Mouse (Mus musculus) intestine, embryonic 14.5 days (tissue): ENCODE data around the gene B3gat1. TPM values are rescaled to one million over a fixed set of nuclear protein-coding genes. Genes with fewer than 3 reads are reported as not detected.

Experiments used
- ATAC-seq: fragments of 200-750 bp; cut with Nextera tagmentation; replicated peaks from 2 replicates; pipeline ENCODE4 v1.8.0; 2017; ENCODE audit warnings: low read depth, moderate number of reproducible peaks, moderate TSS enrichment, moderate library complexity; ENCODE audit not compliant: low FRiP score, low TSS enrichment
- DNase-seq: peaks from one replicate; pipeline ENCODE4 v3.0.0-alpha.2; 2018; ENCODE audit warnings: low spot score
- H3K27ac ChIP-seq: fragments of 300-500 bp; sonication (generic); 2 replicates; pipeline ENCODE4 v1.5.1; 2014; ENCODE audit warnings: low read depth, mild to moderate bottlenecking, control low read depth
- H3K27me3 ChIP-seq: fragments of 300-500 bp; sonication (generic); replicated peaks from 2 replicates; pipeline ENCODE4 v1.6.1; 2014; ENCODE audit warnings: low read length, control low read depth; ENCODE audit not compliant: control insufficient read depth, insufficient read depth
- H3K36me3 ChIP-seq: fragments of 300-500 bp; sonication (generic); 2 replicates; pipeline ENCODE4 v1.6.1; 2014; ENCODE audit warnings: low read length, control low read depth; ENCODE audit not compliant: control insufficient read depth, insufficient read depth
- H3K4me1 ChIP-seq: fragments of 300-500 bp; sonication (generic); replicated peaks from 2 replicates; pipeline ENCODE4 v1.6.1; 2014; ENCODE audit warnings: low read length, control low read depth, mixed read lengths; ENCODE audit not compliant: control insufficient read depth, insufficient read depth
- H3K4me2 ChIP-seq: fragments of 300-500 bp; sonication (generic); 2 replicates; pipeline ENCODE4 v1.6.1; 2014; ENCODE audit warnings: low read length
- H3K4me3 ChIP-seq: fragments of 300-500 bp; sonication (generic); 2 replicates; pipeline ENCODE4 v1.5.1; 2014; ENCODE audit warnings: low read depth, low read length, control low read depth, mixed read lengths
- H3K9ac ChIP-seq: fragments of 300-500 bp; sonication (generic); 2 replicates; pipeline ENCODE4 v1.6.1; 2014; ENCODE audit warnings: mild to moderate bottlenecking, low read length
- H3K9me3 ChIP-seq: fragments of 300-500 bp; sonication (generic); 2 replicates; pipeline ENCODE4 v1.6.1; 2016; ENCODE audit warnings: low read length, control low read depth; ENCODE audit not compliant: control insufficient read depth
- WGBS: fragments of 180-500 bp; shearing (Covaris S2); extraction: QIAGEN DNeasy Blood & Tissue Kit; methylation state at CpG from one replicate; pipeline ENCODE4 v1.1.7; 2014; 5-methylcytosine and 5-hydroxymethylcytosine counted together
- polyA plus RNA-seq: library from polyadenylated mRNA; unstranded; fragments of >200 nt; fragmentation: Nextera tagmentation; extraction: Ambion mirVana; gene quantifications from 2 replicates; pipeline ENCODE4 v1.2.1, GENCODE M21; 2014

Gene B3gat1
- polyA plus RNA-seq, 1 experiment from 2014 or later = 0.50 TPM

DNA sequence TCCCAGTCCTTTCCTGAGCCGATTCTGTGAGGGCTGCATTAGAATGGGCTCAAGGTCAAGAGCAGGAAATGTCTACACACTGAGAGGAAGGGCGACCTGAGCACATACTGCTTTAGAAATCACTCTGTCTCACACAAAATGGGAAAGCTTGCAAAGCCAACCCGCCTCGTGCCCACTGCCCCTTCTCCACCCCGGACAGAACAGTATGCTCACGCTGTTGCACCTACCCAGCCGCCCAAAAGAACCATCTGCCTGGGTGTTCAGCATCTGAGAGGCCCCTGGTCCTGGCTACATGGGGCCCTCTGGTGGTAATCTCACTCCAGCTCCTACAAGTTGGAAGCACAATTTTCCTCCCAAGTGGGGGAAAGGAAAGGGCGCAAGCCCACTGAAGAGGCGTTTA lies 26.6 kb downstream of the B3gat1 start:
- no peaks in the 10 kb centered on the region for H3K9me3 ChIP-seq
- no peak overlapping the region for H3K4me3 ChIP-seq
- 36% methylated on average over 9 of the region's 9 CpGs for WGBS
- H3K4me2 ChIP-seq = no peak overlapping the region
- H3K27ac ChIP-seq = no peak overlapping the region
- no peaks in the 10 kb centered on the region for H3K4me1 ChIP-seq
- DNase-seq (no peak), ATAC-seq (no peak)
- H3K27me3 ChIP-seq = no peaks in the 10 kb centered on the region
- H3K9ac ChIP-seq = no peak overlapping the region
- no peaks in the 10 kb centered on the region for H3K36me3 ChIP-seq

GRCm38 (mm10) chr9:26760576-26760975 lies 27.0 kb downstream of the B3gat1 start:
- Histone ChIP-seq H3K9me3 (no peaks in the 10 kb centered on the region), H3K9ac (no peak overlapping the region), H3K27me3 (no peaks in the 10 kb centered on the region), H3K4me3 (no peak overlapping the region), H3K36me3 (no peaks in the 10 kb centered on the region), H3K27ac (no peak overlapping the region), H3K4me2 (no peak overlapping the region), H3K4me1 (no peaks in the 10 kb centered on the region)
- no peak for ATAC-seq
- WGBS = 82% methylated on average over 5 of the region's 5 CpGs
- DNase-seq = no peak

DNA sequence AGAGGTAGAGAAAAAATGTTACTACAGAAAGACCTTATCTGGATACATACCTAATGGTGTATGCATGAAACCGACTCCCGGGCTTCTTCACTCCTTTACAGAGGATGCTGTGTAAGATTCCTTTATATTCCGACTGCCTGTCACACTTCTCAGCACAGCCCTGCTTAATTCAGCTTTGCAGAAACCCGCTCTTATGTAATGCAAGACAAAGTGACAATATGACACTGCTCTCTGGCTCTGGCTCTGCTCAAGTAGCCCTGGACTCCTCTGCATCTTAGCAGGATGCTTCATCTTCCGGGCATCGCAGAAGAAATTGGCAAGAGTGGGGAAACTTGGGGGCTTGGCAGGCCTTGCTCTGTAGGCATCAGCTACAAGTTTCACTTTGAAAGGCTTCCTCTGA lies 28.9 kb downstream of the B3gat1 start:
- H3K36me3 ChIP-seq = no peaks in the 10 kb centered on the region
- ATAC-seq (no peak), DNase-seq (no peak)
- H3K4me2 ChIP-seq = no peak overlapping the region
- H3K27ac ChIP-seq = no peak overlapping the region
- H3K4me3 ChIP-seq = no peak overlapping the region
- WGBS = 88% methylated on average over 6 of the region's 6 CpGs
- no peaks in the 10 kb centered on the region for H3K9me3 ChIP-seq
- H3K9ac ChIP-seq = no peak overlapping the region
- no peaks in the 10 kb centered on the region for H3K4me1 ChIP-seq
- H3K27me3 ChIP-seq = no peaks in the 10 kb centered on the region

- Histone ChIP-seq H3K9me3 (no peaks in the 10 kb centered on the region), H3K27ac (no peak overlapping the region), H3K4me2 (no peak overlapping the region), H3K36me3 (no peaks in the 10 kb centered on the region), H3K4me1 (no peaks in the 10 kb centered on the region), H3K27me3 (no peaks in the 10 kb centered on the region), H3K4me3 (no peak overlapping the region), H3K9ac (no peak overlapping the region)
- 76% methylated on average over 3 of the region's 3 CpGs for WGBS
- DNase-seq (peak; percentile 2), ATAC-seq (no peak)
These were observed 34.7 kb downstream of the B3gat1 start for GRCm38 (mm10) chr9:26768181-26768580.

GRCm38 (mm10) chr9:26775700-26776099 lies 42.2 kb downstream of the B3gat1 start:
- H3K4me3 ChIP-seq = no peak overlapping the region
- ATAC-seq = no peak
- no peaks in the 10 kb centered on the region for H3K4me1 ChIP-seq
- H3K27ac ChIP-seq = no peak overlapping the region
- no peaks in the 10 kb centered on the region for H3K27me3 ChIP-seq
- no peaks in the 10 kb centered on the region for H3K36me3 ChIP-seq
- H3K9me3 ChIP-seq = no peaks in the 10 kb centered on the region
- no peak overlapping the region for H3K9ac ChIP-seq
- 84% methylated on average over 2 of the region's 2 CpGs for WGBS
- no peak overlapping the region for H3K4me2 ChIP-seq
- DNase-seq = no peak

DNA sequence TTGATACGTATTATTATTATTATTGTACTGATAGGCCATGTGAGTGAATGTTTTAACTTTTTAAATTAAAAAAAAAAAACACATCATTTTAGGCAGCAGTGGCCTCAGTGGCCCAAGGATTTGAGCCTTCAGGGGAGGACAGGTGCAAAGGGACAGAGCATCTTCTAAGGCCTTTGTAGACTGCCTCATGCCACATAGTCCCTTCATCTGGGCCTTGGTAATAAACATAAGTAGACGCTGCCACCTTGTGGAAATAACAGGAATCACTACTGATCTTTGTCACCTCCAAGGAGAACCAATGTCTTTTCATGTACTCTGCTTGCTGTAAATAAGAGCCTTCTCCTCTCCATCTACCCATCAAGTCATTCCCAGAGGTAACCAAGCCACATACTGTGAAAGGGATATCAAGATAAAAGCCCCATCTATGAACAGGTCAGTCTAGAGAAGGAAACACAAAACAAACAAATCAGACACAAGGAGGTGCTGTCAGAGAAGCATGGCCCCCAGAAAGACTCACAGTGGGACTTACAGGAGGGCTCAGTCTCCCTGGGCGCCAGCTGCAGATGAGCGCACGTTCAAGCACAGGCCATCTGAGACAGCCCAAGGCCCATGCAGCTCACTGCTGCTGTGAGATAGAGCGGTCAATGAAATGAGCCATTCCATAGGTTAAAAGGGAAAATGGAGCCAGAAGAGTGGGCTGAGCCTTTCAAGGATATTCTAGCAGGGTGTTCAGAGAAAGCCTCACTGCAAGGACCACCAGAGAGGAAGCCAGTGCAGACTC lies 42.8 kb downstream of the B3gat1 start:
- Histone ChIP-seq H3K9me3 (no peaks in the 10 kb centered on the region), H3K36me3 (no peaks in the 10 kb centered on the region), H3K27me3 (no peaks in the 10 kb centered on the region), H3K4me1 (no peaks in the 10 kb centered on the region), H3K4me3 (no peak overlapping the region), H3K4me2 (no peak overlapping the region), H3K27ac (no peak overlapping the region), H3K9ac (no peak overlapping the region)
- WGBS = 65% methylated on average over 6 of the region's 6 CpGs
- DNase-seq (peak; percentile 53), ATAC-seq (0 out of 2 replicates have a peak, but pooled peaks have one; percentile 8)

DNA sequence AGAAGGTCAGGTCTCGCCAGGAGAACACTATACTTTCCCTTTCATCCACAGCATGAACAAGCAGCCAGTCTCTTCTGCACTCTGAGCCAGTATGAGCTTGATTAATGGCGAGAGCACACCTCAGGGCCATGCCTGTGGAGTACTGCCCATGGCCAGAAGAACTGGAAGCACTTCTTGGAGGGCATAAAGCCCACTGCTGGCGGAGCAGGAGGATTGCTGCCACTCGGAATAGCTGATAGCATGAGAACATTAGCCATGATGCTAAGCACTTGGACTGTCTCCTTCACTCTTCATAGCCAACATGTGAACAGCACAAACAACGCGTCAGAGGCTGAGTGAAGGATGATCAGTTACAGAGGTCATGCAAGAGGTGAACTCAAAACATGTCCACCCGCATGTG lies 44.9 kb downstream of the B3gat1 start:
- H3K4me3 ChIP-seq = no peak overlapping the region
- no peaks in the 10 kb centered on the region for H3K36me3 ChIP-seq
- WGBS = 76% methylated on average over 7 of the region's 7 CpGs
- no peak overlapping the region for H3K27ac ChIP-seq
- H3K9me3 ChIP-seq = no peaks in the 10 kb centered on the region
- no peak overlapping the region for H3K4me2 ChIP-seq
- no peaks in the 10 kb centered on the region for H3K4me1 ChIP-seq
- no peak for ATAC-seq
- no peak for DNase-seq
- no peaks in the 10 kb centered on the region for H3K27me3 ChIP-seq
- H3K9ac ChIP-seq = no peak overlapping the region

DNA sequence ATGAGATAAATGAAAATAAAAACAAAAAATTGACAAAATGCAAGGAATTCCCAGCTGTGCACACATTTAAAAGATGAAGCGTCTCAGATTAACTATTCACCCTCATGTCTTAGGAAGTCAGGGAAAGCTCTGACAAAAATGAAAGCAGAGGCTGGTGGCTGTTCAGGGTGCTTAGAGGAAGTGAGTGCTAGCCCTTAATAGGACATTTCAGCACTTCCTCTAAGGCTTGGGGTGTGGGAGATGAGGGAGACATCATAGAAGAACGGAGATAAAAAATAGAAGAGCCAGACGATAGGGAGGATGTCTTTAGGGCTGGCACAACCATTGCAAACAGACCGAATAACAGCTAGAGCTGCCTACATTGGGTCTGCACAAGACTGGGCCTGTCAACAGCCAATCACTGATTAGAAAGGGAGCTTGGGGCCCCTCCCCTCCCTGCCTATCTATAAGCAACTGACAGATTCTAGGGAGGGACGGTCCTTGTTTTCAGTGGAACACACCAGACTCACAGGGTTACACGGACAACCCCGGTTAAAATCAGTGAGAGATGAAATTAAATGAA lies 50.0 kb downstream of the B3gat1 start:
- H3K4me3 ChIP-seq = no peak overlapping the region
- WGBS = 66% methylated on average over 7 of the region's 7 CpGs
- H3K36me3 ChIP-seq = no peaks in the 10 kb centered on the region
- H3K9me3 ChIP-seq = no peaks in the 10 kb centered on the region
- H3K9ac ChIP-seq = no peak overlapping the region
- no peaks in the 10 kb centered on the region for H3K27me3 ChIP-seq
- no peak for ATAC-seq
- no peak overlapping the region for H3K4me2 ChIP-seq
- H3K4me1 ChIP-seq = no peaks in the 10 kb centered on the region
- no peak for DNase-seq
- H3K27ac ChIP-seq = no peak overlapping the region

GRCm38 (mm10) chr9:26792829-26793228 lies 59.3 kb downstream of the B3gat1 start:
- no peak for ATAC-seq
- Histone ChIP-seq H3K4me1 (no peaks in the 10 kb centered on the region), H3K36me3 (no peaks in the 10 kb centered on the region), H3K27me3 (no peaks in the 10 kb centered on the region), H3K27ac (no peak overlapping the region), H3K9ac (no peak overlapping the region), H3K9me3 (no peaks in the 10 kb centered on the region), H3K4me3 (no peak overlapping the region), H3K4me2 (no peak overlapping the region)
- DNase-seq = no peak
- WGBS = 81% methylated on average over 3 of the region's 3 CpGs
